Mouse (Mus musculus): Measurements from ENCODE around the gene Khnyn.

The Khnyn gene

DNA sequence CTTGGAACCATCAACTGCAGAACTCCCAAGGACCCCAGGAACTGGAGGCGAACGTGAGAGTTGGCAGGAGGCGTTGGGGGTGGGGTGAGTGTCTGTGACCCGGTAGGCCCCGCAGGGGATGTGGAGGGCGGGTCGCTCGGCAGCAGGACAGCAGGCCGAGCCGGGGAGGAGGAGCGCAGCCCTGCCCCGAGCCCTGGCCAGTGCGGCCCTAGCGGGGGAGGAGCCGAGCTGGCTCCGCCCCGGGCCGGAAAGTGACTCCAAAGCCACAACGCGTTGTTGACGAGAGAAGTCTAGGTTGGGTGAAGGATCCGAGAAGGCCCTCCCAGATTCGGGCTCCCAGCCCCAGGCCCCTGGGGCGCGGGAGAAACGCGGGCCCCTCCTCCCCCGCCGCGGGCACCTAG, at the start of gene Khnyn:
TSS of gene Khnyn (plus strand) at position 235 of the 401 bp plus-strand sequence.
- peak; percentile 83 for DNase-seq (ENCODE audit: low spot score)

DNA sequence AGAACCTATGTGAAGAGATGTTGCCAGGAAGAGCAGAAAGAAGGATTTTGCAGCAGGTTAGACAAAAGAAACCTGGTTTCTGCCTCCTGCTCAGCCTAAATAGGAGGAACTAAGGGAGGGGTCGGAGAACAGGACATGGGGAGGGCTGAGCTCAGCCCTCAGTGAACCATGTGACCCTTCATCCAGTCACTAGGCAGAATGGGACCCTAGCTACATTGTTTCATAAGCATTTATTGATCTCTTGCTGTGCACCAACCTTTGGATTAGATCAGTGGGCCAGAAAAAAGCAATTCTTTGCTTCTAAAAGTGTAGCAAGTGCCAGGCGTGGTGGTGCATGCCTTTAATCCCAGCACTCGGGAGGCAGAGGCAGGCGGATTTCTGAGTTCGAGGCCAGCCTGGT, 46.4 kb upstream of the Khnyn start:
- no peak for DNase-seq (ENCODE audit: low spot score)

DNA sequence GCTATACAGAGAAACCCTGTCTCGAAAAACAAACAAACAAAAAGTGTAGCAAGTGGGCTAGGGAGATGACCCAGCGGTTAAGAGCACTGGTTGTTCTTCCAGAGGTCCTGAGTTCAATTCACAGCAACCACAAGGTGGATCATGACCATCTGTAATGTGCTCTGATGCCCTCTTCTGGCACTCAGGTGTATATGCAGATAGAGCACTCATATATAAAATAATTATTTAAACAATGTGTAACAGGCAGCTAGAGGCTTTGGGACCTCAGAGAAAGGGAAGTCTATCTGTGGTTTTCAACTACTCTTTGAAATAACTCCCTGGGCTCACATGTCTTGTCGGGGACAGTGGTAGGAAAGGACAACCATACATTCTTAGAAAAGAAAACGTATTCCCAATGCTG, 46.0 kb upstream of the Khnyn start:
- DNase-seq (ENCODE audit: low spot score): no peak

DNA sequence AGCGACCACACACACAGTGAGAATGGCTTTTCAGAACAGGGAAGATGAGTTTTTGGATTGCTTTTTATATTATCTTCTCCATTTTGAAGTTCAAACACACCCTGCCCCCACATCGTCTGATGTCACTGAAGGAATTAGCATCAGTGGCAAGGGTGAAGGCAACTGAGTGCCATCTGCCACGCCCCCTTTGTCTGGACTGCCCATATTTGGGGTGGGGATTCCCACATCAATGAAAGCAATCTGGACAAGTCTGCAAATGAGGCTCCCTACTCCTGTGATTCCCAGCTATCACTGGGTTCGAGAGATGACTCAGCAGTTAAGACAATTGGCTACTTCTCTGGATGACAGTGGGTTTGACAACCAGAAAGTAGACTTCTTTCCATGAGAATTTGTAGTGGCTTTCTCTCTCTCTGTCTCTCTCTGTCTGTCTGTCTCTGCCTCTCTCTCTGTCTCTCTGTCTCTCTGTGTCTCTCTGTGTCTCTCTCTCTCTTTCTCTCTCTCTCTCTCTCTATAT, 43.8 kb upstream of the Khnyn start:
- DNase-seq (ENCODE audit: low spot score): no peak

DNA sequence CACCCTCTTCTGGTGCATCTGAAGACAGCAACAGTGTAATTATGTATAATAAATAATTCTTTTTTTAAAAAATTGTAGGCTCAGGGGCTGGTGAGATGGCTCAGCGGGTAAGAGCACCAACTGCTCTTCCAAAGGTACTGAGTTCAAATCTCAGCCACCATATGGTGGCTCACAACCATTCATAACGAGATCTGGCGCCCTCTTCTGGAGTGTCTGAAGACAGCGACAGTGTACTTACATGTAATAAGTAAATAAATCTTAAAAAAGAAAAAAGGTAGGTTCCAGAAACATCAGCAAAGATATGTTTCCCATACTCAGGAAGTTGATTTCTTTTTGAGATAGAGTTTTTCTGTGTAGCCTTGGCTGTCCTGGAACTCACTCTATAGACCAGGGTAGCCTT, 42.0 kb upstream of the Khnyn start:
- DNase-seq (ENCODE audit: low spot score): no peak

DNA sequence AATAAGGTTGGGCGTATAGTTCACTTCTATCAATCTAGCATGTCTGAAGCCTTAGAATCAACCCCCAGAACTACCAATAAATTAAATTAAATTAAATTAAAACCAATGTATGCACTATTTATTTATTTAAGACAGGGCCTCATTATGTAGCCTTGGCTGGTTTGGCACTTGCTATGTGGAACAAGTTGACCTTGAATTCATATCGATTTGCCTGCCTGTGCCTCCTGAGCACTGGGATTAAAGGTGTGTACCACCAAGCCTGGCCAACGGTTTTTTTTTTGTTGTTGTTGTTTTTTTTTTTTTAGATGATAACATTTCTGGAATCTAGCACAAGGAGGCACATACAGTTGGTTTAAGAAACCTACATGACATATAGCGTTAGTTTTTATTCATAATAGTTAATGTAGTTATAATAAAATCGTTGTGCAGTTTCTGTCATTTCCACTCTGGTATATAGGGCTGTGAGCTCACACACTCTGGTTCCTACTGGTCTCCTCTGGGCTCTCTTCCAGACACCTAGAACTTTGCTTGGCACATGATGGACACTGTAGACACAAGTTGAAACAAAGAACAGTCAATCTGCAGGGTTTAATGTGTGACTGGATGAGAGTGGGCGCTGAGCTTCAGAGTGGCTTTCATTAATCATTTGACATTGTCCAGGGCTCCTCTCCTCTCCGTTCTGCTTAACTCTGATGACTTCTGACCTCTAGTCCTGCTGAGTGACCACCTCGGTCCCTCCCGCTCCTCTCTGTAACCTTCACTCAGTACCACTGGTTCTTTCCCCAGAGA, 39.0 kb upstream of the Khnyn start:
- no peak for DNase-seq (ENCODE audit: low spot score)

DNA sequence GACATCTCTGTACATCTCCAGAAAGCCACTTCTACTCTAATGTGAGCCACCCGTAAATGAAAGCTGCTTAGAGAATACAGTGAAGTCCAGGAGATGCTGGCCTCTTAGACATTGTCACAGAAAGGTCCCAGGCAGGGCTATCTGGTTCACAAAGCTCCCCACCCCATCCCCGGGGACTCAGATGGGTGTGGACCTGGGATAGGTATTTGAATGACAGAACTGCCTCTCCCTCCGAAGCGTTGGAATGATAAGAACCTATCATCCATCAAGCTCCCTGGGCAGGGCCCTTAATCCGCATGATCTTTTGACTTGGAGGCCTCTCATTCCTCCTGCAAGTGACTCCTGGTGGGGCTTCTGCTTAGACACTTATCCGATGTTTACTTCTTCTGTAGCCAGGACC, 33.9 kb upstream of the Khnyn start:
- no peak for DNase-seq (ENCODE audit: low spot score)

DNA sequence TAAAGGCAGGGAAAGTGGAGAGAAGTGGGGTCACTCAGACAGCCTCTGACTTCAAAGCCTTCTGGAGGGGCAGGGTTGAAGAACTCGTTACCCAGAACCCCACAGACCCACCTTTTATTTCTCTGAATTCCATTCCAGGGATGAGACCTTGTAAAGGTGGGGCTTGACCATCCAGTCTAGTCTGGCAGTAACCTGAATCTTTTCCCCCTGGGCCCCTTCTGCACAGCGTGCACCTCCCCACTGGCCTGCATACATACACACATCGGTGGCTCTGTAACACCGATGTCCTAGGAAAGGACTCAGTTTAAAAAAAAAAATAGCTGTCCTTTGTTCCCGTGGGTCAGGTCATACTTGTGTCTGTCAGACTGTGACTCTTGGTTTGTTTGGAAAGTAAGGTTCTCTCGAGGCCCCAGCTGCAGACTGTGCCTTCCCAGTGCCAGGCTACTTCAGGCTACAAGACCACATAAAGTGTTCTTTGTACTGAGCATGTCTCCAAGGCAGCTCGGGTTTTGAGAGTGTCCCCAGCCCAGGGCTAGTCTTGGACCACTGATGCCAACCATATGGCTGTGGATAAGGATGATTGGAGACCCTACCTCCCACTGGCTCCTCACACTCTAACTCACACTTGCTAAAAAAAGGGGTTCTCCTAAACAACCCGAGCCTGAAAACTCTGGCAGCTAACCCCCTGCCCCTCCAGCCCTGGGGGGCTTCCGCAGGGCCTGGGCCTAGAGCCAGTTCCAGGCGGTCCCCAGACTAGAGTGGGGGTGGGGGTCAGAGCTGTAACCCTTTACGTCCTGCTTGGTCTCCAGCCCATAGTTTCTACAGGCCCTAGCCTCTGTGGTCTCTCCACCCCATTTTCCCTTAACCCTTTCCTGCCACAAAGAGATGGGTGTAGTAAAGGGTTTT, 31.8 kb upstream of the Khnyn start:
- DNase-seq (ENCODE audit: low spot score): no peak

DNA sequence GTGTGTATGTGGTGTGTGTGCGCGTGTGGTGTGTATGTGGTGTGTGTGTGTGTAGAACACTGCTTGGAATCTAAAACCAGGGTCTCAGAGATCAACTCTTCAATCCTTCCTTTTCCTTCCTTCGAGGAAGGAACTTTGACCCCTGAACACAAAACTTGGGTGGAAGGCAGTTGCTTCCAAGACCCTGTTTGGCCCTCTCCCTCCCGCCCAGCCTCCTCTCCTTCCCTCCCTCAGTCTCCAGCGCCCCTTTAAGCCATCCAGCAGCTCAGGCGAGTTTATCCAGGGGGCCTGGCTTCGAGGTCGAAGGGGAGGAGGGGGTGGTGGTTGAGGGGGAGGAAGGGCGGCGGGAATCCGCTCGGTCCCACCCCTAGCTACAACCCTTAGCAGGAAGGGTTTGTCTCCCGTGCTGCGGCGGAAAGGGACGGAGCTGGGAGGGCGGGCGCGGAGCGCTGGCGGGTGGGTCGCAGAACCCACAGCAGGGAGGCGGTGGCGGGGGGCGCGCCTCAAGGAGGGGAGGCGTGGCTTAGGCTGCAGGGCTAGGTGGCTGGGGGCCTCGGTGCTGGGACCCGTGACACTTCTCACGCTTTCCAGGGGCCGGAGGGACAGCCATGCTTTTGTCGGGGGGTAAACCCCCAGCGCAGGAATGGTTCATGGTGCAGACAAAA, 31.0 kb upstream of the Khnyn start, which contains the start of gene Nynrin:
TSS of gene Nynrin (plus strand) at position 390 of the 665 bp plus-strand sequence.
- peak; percentile 39 for DNase-seq (ENCODE audit: low spot score)

DNA sequence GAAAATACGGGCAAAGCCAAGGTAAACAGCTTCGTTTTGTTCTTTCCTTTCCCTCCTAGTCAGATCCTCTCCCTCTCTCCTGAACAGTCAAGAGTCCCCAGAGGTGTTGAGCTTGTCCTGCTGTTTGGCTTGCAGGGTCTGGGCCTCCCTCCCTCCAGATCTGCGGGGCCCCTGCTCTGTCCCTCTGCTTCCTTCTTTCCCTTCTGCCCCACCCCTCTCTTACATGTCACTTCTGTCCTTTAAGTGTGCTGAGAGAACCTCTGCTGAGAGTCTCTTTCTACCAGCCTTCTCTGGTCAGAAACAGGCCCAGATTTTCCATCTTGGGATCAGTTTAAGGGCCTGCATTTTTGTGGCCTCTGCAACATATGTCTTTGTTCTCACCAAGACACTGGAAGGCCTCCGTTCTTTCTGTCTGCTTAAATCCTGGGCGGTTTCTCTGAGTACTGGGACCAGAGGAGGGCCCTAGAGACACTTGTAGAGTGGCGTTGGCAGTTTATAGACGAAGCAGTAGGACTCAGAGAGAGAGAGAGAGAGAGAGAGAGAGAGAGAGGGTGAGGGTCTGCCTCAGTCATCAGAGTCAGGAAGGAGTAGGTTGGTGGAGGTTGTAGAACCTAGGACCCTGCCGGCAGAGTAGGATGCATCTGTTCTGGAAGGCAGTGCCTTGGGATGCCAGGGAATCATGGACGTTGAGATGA, 30.2 kb upstream of the Khnyn start:
- DNase-seq (ENCODE audit: low spot score): no peak

DNA sequence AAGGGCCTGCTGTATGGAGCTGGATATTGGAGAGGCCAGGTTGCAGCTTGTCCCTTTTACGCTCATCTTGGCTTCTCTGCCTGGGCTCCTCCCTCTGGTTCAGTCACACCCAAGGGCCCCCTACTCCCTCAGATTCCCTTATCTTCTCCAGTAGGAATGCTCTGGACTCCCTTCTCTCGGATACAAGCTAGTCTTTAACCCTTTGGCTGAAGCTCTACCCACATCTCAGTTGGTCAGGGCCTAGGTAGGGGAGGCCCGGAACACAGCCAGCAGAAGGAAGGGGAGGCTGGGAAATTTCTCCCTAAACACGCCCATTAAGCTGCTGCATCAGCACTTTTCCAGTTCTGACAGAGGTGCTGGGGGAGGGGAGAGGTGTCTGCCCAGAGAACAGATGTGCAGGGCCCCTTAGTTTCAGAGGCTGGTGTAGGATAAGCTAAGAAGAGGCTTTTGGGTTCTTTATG, 29.6 kb upstream of the Khnyn start:
- no peak for DNase-seq (ENCODE audit: low spot score)

DNA sequence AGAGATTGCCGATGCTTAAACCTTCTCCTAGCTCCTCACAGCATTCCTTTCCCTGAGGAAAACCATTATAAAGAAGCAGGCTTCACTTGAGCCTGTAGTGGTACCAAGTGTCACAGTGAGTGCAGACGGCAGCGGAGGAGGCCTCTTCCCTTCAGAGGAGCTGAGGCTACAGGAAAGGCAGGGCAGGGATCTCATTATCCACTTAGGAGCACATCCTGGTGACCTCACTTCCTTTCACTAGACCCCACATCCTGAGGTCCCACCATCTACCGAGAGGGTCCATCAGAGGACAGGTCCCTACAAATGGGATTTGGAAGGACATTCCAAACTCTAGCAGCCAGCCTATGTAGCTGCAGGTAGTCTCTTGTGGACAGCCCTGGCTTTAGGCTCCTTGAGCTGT, 27.2 kb upstream of the Khnyn start:
- no peak for DNase-seq (ENCODE audit: low spot score)

DNA sequence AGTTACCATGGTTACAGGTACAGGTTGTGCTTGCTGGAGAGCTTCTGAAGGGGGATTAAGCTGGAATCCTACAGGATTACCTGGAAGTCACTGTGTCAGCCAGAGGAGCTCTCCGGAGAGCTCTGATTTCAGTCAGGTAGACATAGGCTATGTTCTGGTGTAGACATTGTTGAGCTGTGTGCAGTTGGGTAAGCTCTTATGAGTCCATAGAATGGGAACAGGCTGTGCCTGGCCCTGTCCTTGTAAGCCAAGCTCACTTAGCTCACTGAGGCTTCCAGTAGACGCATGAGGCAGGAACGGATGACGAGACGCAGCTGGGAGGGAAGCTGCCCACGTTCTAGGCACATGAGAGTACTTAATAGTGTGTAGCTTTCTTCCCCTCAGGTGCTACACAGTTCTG, 22.6 kb upstream of the Khnyn start:
- peak; percentile 3 for DNase-seq (ENCODE audit: low spot score)

DNA sequence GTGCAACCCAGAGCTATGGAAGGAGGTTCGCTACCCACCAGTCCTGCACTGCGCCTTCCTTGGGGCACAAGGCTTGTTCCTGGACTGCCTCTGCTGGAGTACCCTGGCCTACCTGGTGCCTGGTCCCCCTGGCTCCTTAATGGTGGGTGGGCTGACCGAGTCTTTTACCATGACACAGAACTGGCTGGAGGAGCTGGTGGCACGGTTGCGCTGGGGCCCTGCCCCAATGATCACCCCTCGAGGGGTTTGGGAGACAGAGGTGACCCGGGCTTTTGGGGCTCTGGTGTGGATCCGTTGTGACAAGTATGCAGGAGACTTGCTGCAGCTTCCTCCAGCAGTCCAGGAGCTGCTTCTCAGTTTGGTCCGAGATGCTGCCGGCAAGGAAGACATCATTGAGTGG, 21.8 kb upstream of the Khnyn start:
- no peak for DNase-seq (ENCODE audit: low spot score)

DNA sequence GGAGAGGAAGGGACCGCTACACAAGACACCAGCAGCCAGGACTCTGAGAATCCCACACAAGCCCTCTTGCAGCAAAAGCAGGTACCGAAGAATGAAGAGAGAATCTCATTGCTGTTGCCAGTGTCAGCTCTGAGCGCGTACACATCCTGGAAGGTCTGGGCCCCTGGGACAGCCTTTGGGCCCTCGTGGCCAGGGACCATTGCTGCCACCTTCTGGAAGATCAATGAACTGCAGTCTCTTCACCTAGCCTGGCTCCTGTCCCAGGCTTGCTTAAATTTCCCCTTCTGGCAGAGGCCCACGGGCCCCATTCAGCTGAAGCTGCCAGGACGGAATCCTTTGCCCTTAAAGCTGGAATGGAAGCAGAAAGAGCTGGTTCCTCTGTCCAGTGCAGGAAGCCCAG, 21.0 kb upstream of the Khnyn start:
- DNase-seq (ENCODE audit: low spot score): peak; percentile 73

DNA sequence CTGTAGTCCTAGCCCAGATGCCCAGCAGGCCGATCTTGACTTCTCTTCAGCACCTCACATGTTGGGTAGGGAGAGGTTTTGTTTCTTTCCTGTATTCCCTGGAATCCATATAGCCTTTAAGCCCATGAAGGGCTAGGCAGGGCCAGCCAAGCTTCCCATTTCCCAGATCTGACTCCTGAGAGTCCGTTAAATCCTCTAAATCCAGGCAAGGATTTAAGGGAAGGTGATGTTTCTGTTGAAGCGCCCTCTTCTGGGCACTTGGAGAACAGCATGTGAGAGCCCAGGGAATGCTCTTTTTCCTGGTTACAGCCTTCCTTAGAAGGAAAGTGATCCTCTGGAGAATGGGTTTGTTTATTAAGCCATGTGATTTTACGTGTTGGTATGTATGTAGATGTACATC, 17.8 kb upstream of the Khnyn start:
- peak; percentile 58 for DNase-seq (ENCODE audit: low spot score)

DNA sequence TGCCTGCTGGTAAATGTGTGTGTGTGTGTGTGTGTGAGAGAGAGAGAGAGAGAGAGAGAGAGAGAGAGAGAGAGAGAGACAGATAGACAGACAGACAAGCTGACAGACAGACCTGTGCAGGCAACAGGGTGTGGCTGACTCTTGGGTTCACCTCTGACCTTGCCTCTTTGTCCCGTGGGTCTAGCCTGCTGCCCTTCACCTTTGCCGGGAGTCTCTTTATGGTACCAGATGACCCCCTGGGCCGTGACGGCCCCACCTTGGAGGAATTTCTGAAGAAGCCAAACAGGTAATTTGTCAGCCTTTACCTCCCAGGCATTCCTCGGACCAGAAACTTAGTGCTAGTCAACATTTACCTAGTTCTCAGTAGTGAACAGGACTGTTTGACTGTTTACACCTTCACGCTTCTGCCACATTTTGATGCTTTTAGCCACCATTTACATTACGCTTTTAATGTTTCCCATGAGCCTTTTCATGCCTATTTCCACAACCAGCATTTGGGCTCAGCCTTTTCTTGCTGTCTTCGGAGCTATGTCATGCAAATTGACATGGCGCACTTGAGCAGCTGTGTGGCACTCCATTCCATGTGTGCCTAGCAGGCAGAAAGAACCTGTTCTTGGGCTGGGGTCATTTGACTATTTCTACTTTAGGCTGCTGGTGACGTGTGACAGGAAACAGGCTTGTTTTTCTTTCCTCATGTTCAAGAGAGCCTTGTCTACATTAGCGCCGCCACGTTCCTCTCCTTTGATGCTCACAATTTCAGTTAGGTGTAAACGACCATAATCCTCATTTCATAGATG, 16.3 kb upstream of the Khnyn start:
- no peak for DNase-seq (ENCODE audit: low spot score)

DNA sequence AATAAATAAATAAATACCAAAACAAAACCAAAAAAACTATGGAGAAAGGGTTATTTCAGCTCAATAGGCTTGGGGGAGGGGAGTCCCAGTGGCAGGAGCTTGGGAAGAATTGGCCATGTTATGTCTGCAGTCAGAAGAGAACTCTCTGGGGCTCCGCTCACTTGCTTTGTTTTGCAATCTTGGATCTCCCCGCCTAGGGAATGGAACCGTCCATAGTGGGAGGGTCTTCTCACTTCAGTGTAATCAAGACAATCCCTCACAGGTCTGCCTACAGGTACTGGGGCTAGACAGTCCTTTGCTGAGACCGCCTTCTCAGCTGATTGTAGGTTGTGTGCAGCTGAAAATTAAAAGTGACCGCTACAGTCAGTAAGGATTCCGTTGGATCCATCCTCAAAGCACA, 15.2 kb upstream of the Khnyn start:
- no peak for DNase-seq (ENCODE audit: low spot score)

DNA sequence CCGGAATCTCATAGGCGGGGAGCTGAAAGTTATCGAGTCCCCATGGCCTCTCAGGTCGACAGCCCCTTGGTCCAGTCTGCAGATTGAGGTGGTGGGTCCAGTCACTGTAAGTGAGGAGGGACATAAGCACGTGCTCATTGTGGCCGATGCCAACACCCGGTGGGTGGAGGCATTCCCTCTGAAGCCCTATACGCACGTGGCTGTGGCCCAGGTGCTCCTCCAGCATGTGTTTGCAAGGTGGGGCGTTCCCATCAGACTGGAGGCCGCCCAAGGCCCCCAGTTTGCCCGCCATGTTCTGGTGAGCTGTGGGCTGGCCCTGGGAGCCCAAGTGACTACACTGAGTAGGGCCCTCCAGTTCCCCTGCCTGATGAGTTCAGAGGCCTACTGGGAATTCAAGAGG, 12.7 kb upstream of the Khnyn start:
- DNase-seq (ENCODE audit: low spot score): no peak

DNA sequence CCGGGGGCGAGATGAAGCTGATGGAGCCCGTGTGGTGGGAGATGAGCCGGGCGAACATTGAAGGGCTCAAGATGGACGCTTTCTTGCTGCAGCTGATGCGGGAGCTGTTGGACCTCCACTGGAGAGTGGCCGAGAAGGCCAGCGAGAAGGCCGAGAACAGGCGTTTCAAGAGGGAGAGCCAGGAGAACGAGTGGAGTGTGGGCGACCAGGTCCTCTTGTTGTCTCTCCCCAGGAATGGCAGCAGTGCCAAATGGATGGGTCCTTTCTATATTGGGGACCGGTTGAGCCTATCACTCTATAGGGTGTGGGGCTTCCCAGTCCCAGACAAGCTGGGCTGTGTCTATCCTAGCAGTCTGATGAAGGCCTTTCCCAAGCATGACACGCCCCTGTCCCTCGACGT, 12.2 kb upstream of the Khnyn start:
- DNase-seq (ENCODE audit: low spot score): no peak

DNA sequence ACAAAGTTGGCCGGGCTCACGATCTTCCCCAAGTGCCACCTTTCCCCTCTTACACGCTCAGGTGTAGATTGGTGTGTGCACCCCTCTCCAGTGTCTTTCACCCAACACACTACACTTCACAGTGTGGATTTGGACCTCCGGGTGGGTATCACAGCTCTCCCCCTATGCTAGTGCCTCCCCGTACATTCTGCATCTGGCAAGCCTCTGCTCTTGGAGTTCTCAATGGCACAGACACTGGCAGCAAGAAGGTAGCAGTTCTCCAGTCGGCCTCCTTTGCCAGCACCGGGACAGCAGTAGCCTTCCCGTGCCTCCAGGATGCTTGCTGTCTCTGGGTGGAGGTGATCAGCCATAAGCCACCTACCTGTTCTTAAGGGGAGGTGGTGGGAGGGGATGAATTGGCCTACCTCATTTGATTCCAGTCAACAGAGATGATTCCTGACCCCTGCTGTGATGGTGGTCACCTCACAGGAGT, 11.5 kb upstream of the Khnyn start:
- no peak for DNase-seq (ENCODE audit: low spot score)

Measured in urinary bladder, postnatal 25 days (tissue).